Mouse (Mus musculus) fat pad, adult 2 months (tissue): Measurements from ENCODE around the gene Ucp2.

Experiments
- DNase-seq: peaks from one replicate; pipeline ENCODE4 v3.0.0-alpha.2; 2011; ENCODE audit warnings: low read depth, low spot score; ENCODE audit errors: extremely low read depth

The Ucp2 gene

GRCm38 (mm10) chr7:100549796-100550195 is 56.7 kb downstream of the Ucp2 start:
- no peak for DNase-seq

GRCm38 (mm10) chr7:100550338-100551007 is 57.3 kb downstream of the Ucp2 start:
- peak; percentile 50 for DNase-seq
